Mouse (Mus musculus): ENCODE results near the gene Ucn2.

The Ucn2 gene

GRCm38 (mm10) chr9:109031001-109031400, 45.2 kb downstream of the Ucn2 start:
- no peak for DNase-seq (ENCODE audit: low read depth, low spot score)

GRCm38 (mm10) chr9:109031686-109032085, 45.9 kb downstream of the Ucn2 start:
- no peak for DNase-seq (ENCODE audit: low read depth, low spot score)

- DNase-seq (ENCODE audit: low read depth, low spot score), result no peak
These were observed 46.6 kb downstream of the Ucn2 start for GRCm38 (mm10) chr9:109032435-109032834.

Measured in 3T3-L1 (cell line).